ENCODE assay signal across 19 mouse cellular contexts in genomic region chr1:95454246-95454645, GRCm38 (mm10).
"Had no signal": no experiment of that assay in that cellular context is flagged by ENCODE, and none has a peak within 500 bp of the region (broad histone marks: within the 10 kb centered on the region; RNA-seq: fewer than 3 reads in every experiment).

No protein-coding gene starts in this region.

- H3K27ac ChIP-seq: kidney, postnatal 0 days; left cerebral cortex, adult 2 months; liver, embryonic 13.5 days; macrophage; midbrain, embryonic 12.5 days; midbrain, embryonic 15.5 days; neural tube, embryonic 12.5 days; neural tube, embryonic 15.5 days; stomach, postnatal 0 days had no signal

- H3K4me1 ChIP-seq: liver, embryonic 13.5 days; midbrain, embryonic 12.5 days; midbrain, embryonic 15.5 days; neural tube, embryonic 12.5 days had no signal

- H3K4me2 ChIP-seq: liver, embryonic 13.5 days; midbrain, embryonic 12.5 days; midbrain, embryonic 15.5 days; neural tube, embryonic 12.5 days; neural tube, embryonic 15.5 days had no signal

- H3K27me3 ChIP-seq: liver, embryonic 13.5 days; midbrain, embryonic 12.5 days; midbrain, embryonic 15.5 days; neural tube, embryonic 12.5 days; neural tube, embryonic 15.5 days had no signal

- H3K9me3 ChIP-seq: liver, embryonic 13.5 days; midbrain, embryonic 12.5 days; midbrain, embryonic 15.5 days; neural tube, embryonic 12.5 days; neural tube, embryonic 15.5 days had no signal

- H3K9ac ChIP-seq: liver, embryonic 13.5 days; midbrain, embryonic 12.5 days; midbrain, embryonic 15.5 days; neural tube, embryonic 12.5 days; neural tube, embryonic 15.5 days had no signal

- H3K4me3 ChIP-seq: left cerebral cortex, adult 2 months; liver, embryonic 13.5 days; midbrain, embryonic 12.5 days; midbrain, embryonic 15.5 days; neural tube, embryonic 12.5 days; neural tube, embryonic 15.5 days had no signal

- H3K36me3 ChIP-seq: liver, embryonic 13.5 days; midbrain, embryonic 12.5 days; midbrain, embryonic 15.5 days; neural tube, embryonic 12.5 days; neural tube, embryonic 15.5 days had no signal

- ATAC-seq: lung, postnatal 0 days; midbrain, embryonic 15.5 days had no signal

- DNase-seq: kidney, adult 11 months; layer of hippocampus, adult 9-11 months; liver, embryonic 13.5 days; lung, adult 2 months; right cerebral cortex, adult 18-20 months; right cerebral cortex, postnatal 14 days; right cerebral cortex, postnatal 4 days; thymus, adult 2 months; thymus, postnatal 14 days; thymus, postnatal 4 days had no signal
